Mouse (Mus musculus) cortical plate, adult 2 months (tissue): Measurements from ENCODE around the gene Mpp2.
A peak's percentile ranks its signal among the peaks of the same experiment; 100 is the strongest.

ENCODE experiments used
- CTCF ChIP-seq: fragments of 200-500 bp; IDR thresholded peaks from 2 replicates; pipeline ENCODE4 v1.5.1; 2011; ENCODE audit warnings: mild to moderate bottlenecking, control low read depth, low read length; ENCODE audit not compliant: insufficient read depth; ENCODE audit errors: extremely low read depth
- POLR2A ChIP-seq: fragments of 200-500 bp; IDR thresholded peaks from 2 replicates; pipeline ENCODE4 v1.6.1; 2011; ENCODE audit warnings: mild to moderate bottlenecking, low read length, control low read depth; ENCODE audit not compliant: insufficient read depth; ENCODE audit errors: extremely low read depth

DNA sequence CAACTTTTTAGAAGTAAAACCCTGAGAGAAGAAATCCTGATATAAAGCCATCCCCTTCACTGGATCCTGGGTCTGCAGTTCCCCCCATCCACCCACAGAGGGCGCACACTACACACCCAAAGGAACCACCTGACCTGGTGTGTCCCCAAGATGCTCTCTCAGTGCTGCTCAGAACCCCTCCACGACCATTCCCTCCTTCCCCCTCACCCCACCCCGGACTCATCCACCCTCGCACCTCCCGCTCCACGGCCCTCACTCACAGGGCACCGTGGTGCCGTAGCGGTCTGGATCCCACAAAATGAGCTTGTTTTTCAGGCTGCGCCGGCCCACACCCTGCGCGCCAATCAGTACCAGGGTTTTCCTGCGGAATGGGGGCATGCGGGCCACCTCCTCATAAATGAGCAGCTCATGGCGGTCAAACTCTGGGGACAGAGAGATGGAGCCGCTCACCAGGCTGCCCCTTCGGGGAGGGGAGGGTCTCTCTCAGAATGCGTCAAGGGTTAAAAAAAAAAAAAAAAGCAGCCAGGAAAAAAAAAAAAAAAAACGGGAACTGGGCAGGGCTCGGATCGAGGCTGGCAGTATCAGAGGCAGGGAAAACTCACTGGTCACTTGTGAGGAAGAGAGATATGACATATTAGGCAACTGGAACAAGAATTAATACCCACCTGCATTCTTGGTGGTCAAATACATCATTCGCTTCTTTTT lies 26.9 kb downstream of the Mpp2 start:
- peak; percentile 95 for TF ChIP-seq CTCF
- no peak for TF ChIP-seq POLR2A
